ENCODE assay signal across 21 mouse cellular contexts in genomic region chr1:155058099-155059012, GRCm38 (mm10). TPM values are rescaled to one million over a fixed set of nuclear protein-coding genes. Genes with fewer than 3 reads are reported as not detected.
DNase-seq lines count a peak whose midpoint lies in the region; ATAC-seq and TF ChIP-seq lines count a peak whose summit lies in the region.
"Had no signal": no experiment of that assay in that cellular context is flagged by ENCODE, and none has a peak within 500 bp of the region (broad histone marks: within the 10 kb centered on the region; RNA-seq: fewer than 3 reads in every experiment).

No protein-coding gene starts in this region.

- H3K4me3 ChIP-seq in heart, embryonic 15.5 days, result no peak overlapping the region
- no peak overlapping the region for H3K4me3 ChIP-seq in heart, embryonic 11.5 days (ENCODE audit: low read depth, low read length)
- no peak overlapping the region for H3K4me3 ChIP-seq in midbrain, embryonic 10.5 days
- no peak overlapping the region for H3K4me3 ChIP-seq in midbrain, embryonic 14.5 days (replicated peaks; ENCODE audit: low read depth, low read length)
- H3K4me3 ChIP-seq in intestine, embryonic 16.5 days (ENCODE audit: low read length), result no peak overlapping the region
- no peak overlapping the region for H3K4me3 ChIP-seq in thymus, adult 2 months (ENCODE audit: control insufficient read depth, insufficient read depth, low read length)
- H3K4me3 ChIP-seq: embryonic facial prominence, embryonic 15.5 days; forebrain, embryonic 10.5 days; hindbrain, embryonic 12.5 days; limb, embryonic 15.5 days; midbrain, embryonic 13.5 days had no signal

- H3K4me1 ChIP-seq in heart, embryonic 15.5 days (replicated peaks), result peaks cover 55% of the 10 kb centered on the region
- H3K4me1 ChIP-seq in heart, embryonic 11.5 days (ENCODE audit: control insufficient read depth, insufficient read depth, low read length), result peaks cover 23% of the 10 kb centered on the region
- H3K4me1 ChIP-seq in midbrain, embryonic 10.5 days, result peaks cover 40% of the 10 kb centered on the region
- 0 out of 2 replicates have a peak, but pooled peaks cover 3% of the 10 kb centered on the region for H3K4me1 ChIP-seq in midbrain, embryonic 14.5 days (ENCODE audit: control insufficient read depth, insufficient read depth, low read length)
- peaks cover 26% of the 10 kb centered on the region for H3K4me1 ChIP-seq in intestine, embryonic 16.5 days (ENCODE audit: control insufficient read depth, insufficient read depth, low read length)
- H3K4me1 ChIP-seq in thymus, adult 2 months (replicated peaks; ENCODE audit: control insufficient read depth, insufficient read depth, low read length), result peaks cover 29% of the 10 kb centered on the region

- H3K9ac ChIP-seq in heart, embryonic 15.5 days, result 0 out of 2 replicates have a peak overlapping the region, but pooled peaks have one; percentile 9
- H3K9ac ChIP-seq in heart, embryonic 11.5 days (ENCODE audit: low read depth, low read length), result no peak overlapping the region
- no peak overlapping the region for H3K9ac ChIP-seq in midbrain, embryonic 14.5 days (replicated peaks; ENCODE audit: low read length)
- no peak overlapping the region for H3K9ac ChIP-seq in intestine, embryonic 16.5 days (ENCODE audit: low read depth, low read length)
- H3K9ac ChIP-seq: embryonic facial prominence, embryonic 15.5 days; hindbrain, embryonic 12.5 days; limb, embryonic 15.5 days; midbrain, embryonic 13.5 days had no signal

- H3K27me3 ChIP-seq in heart, embryonic 15.5 days, result no peaks in the 10 kb centered on the region
- H3K27me3 ChIP-seq in heart, embryonic 11.5 days (ENCODE audit: control insufficient read depth, insufficient read depth, low read length), result no peaks in the 10 kb centered on the region
- peaks cover 50% of the 10 kb centered on the region for H3K27me3 ChIP-seq in midbrain, embryonic 10.5 days (ENCODE audit: low read depth, poor library complexity, severe bottlenecking)
- no peaks in the 10 kb centered on the region for H3K27me3 ChIP-seq in midbrain, embryonic 14.5 days (ENCODE audit: control insufficient read depth, insufficient read depth, low read length)
- H3K27me3 ChIP-seq in intestine, embryonic 16.5 days (replicated peaks; ENCODE audit: control insufficient read depth, insufficient read depth, low read length), result no peaks in the 10 kb centered on the region
- H3K27me3 ChIP-seq in thymus, adult 2 months (ENCODE audit: control insufficient read depth, insufficient read depth, low read length), result no peaks in the 10 kb centered on the region
- H3K27me3 ChIP-seq: embryonic facial prominence, embryonic 15.5 days; hindbrain, embryonic 12.5 days; limb, embryonic 15.5 days had no signal

- H3K27ac ChIP-seq in heart, embryonic 15.5 days, result peak overlapping the region; percentile 76
- no peak overlapping the region for H3K27ac ChIP-seq in heart, embryonic 11.5 days (ENCODE audit: low read depth, low read length)
- 0 out of 2 replicates have a peak overlapping the region, but pooled peaks have one; percentile 28 for H3K27ac ChIP-seq in midbrain, embryonic 10.5 days (replicated peaks)
- no peak overlapping the region for H3K27ac ChIP-seq in midbrain, embryonic 14.5 days (replicated peaks; ENCODE audit: low read depth, low read length)
- H3K27ac ChIP-seq in intestine, embryonic 16.5 days (ENCODE audit: low read length), result no peak overlapping the region
- H3K27ac ChIP-seq in thymus, adult 2 months (ENCODE audit: control insufficient read depth, insufficient read depth, low read length), result no peak overlapping the region
- H3K27ac ChIP-seq: embryonic facial prominence, embryonic 15.5 days; forebrain, embryonic 10.5 days; hindbrain, embryonic 12.5 days; limb, embryonic 15.5 days; midbrain, embryonic 13.5 days had no signal

- no peak for TF ChIP-seq POLR2A in thymus, adult 2 months (IDR thresholded peaks at IDR 0.05; ENCODE audit: control insufficient read depth, extremely low read depth, insufficient read depth, low read length, poor library complexity)

- TF ChIP-seq CTCF in thymus, adult 2 months (IDR thresholded peaks at IDR 0.05; ENCODE audit: borderline replicate concordance, control insufficient read depth, extremely low read depth, insufficient read depth, low read length, poor library complexity), result no peak

- WGBS in heart, embryonic 15.5 days, result 67% methylated on average over 6 of the region's 6 CpGs
- 54% methylated on average over 6 of the region's 6 CpGs for WGBS in heart, embryonic 11.5 days (ENCODE audit: insufficient replicate concordance)
- 73% methylated on average over 6 of the region's 6 CpGs for WGBS in midbrain, embryonic 10.5 days
- 71% methylated on average over 6 of the region's 6 CpGs for WGBS in midbrain, embryonic 14.5 days
- 63% methylated on average over 6 of the region's 6 CpGs for WGBS in intestine, embryonic 16.5 days
- WGBS in thymus, adult 2 months, result 64% methylated on average over 6 of the region's 6 CpGs

- DNase-seq in midbrain, embryonic 10.5 days (ENCODE audit: low spot score), result no peak
- DNase-seq in midbrain, embryonic 14.5 days, result no peak
- DNase-seq in kidney, adult 8-10 months, result no peak
- DNase-seq in thymus, adult 2 months, result no peak
- DNase-seq: adrenal gland, adult 2 months; cerebellum, adult 11 months; cerebellum, postnatal 14 days; embryo, embryonic 11 days; gastrocnemius, postnatal 14 days; layer of hippocampus, adult 9-11 months; lung, adult 18-20 months; lung, postnatal 4 days; retina, postnatal 1 day had no signal

- H3K4me2 ChIP-seq in heart, embryonic 15.5 days, result no peak overlapping the region
- H3K4me2 ChIP-seq in heart, embryonic 11.5 days, result no peak overlapping the region
- H3K4me2 ChIP-seq in midbrain, embryonic 14.5 days (ENCODE audit: low read length), result no peak overlapping the region
- H3K4me2 ChIP-seq in intestine, embryonic 16.5 days (ENCODE audit: low read depth, low read length), result no peak overlapping the region
- H3K4me2 ChIP-seq: embryonic facial prominence, embryonic 15.5 days; hindbrain, embryonic 12.5 days; midbrain, embryonic 13.5 days had no signal

- H3K9me3 ChIP-seq in heart, embryonic 15.5 days (replicated peaks), result no peaks in the 10 kb centered on the region
- H3K9me3 ChIP-seq in heart, embryonic 11.5 days (replicated peaks; ENCODE audit: control insufficient read depth, low read length), result no peaks in the 10 kb centered on the region
- no peaks in the 10 kb centered on the region for H3K9me3 ChIP-seq in midbrain, embryonic 10.5 days (replicated peaks)
- H3K9me3 ChIP-seq in midbrain, embryonic 14.5 days (ENCODE audit: control insufficient read depth, low read length), result no peaks in the 10 kb centered on the region
- no peaks in the 10 kb centered on the region for H3K9me3 ChIP-seq in intestine, embryonic 16.5 days (ENCODE audit: control insufficient read depth, low read length)
- H3K9me3 ChIP-seq: embryonic facial prominence, embryonic 15.5 days; hindbrain, embryonic 12.5 days; limb, embryonic 15.5 days; midbrain, embryonic 13.5 days had no signal

- no peak for ATAC-seq in heart, embryonic 15.5 days (replicated peaks; ENCODE audit: insufficient number of reproducible peaks, insufficient read depth, low FRiP score, low read depth)
- ATAC-seq in heart, embryonic 11.5 days (replicated peaks; ENCODE audit: insufficient number of reproducible peaks, low FRiP score, low TSS enrichment), result no peak
- ATAC-seq in midbrain, embryonic 14.5 days (ENCODE audit: low FRiP score, low TSS enrichment), result no peak
- peak; percentile 30; the same call in 1 of the 2 replicates for ATAC-seq in intestine, embryonic 16.5 days
- ATAC-seq: midbrain, embryonic 13.5 days had no signal

- no peaks in the 10 kb centered on the region for H3K36me3 ChIP-seq in heart, embryonic 15.5 days
- no peaks in the 10 kb centered on the region for H3K36me3 ChIP-seq in heart, embryonic 11.5 days (ENCODE audit: control insufficient read depth, insufficient read depth, low read length)
- H3K36me3 ChIP-seq in midbrain, embryonic 10.5 days, result no peaks in the 10 kb centered on the region
- no peaks in the 10 kb centered on the region for H3K36me3 ChIP-seq in midbrain, embryonic 14.5 days (ENCODE audit: control insufficient read depth, insufficient read depth, low read length)
- H3K36me3 ChIP-seq in intestine, embryonic 16.5 days (ENCODE audit: control insufficient read depth, insufficient read depth, low read length), result no peaks in the 10 kb centered on the region
- H3K36me3 ChIP-seq in thymus, adult 2 months (ENCODE audit: control insufficient read depth, insufficient read depth, low read length), result no peaks in the 10 kb centered on the region
- H3K36me3 ChIP-seq: embryonic facial prominence, embryonic 15.5 days; forebrain, embryonic 10.5 days; hindbrain, embryonic 12.5 days; limb, embryonic 15.5 days; midbrain, embryonic 13.5 days had no signal

RNA-seq across cellular contexts. Expression of gene Ier5, which starts 41.1 kb away (rescaled TPM):
- 5.0 and 5.5 TPM in 2 replicates for polyA plus RNA-seq in heart, embryonic 15.5 days (2015; fragmentation: Nextera tagmentation; extraction: Ambion mirVana)
- polyA plus RNA-seq in heart, embryonic 11.5 days (2014; fragmentation: Nextera tagmentation; extraction: Ambion mirVana), result 7.3 and 7.7 TPM in 2 replicates
- polyA plus RNA-seq in midbrain, embryonic 10.5 days (2016; fragmentation: Nextera tagmentation; extraction: Ambion mirVana), result 4.0 and 4.3 TPM in 2 replicates
- polyA plus RNA-seq in midbrain, embryonic 14.5 days (2014; fragmentation: Nextera tagmentation; extraction: Ambion mirVana), result 13.4 TPM in 2 replicates
- 2.0 and 2.6 TPM in 2 replicates for polyA plus RNA-seq in intestine, embryonic 16.5 days (2015; fragmentation: Nextera tagmentation; extraction: Ambion mirVana)
- polyA plus RNA-seq in thymus, adult 2 months (2012; rRNA removed), result 37.2 and 44.0 TPM in 2 replicates

Comparison
In these comparisons a context has a peak if more than half of its experiments do, and no peak if none do; other contexts are left out.
1. H3K27ac ChIP-seq: peak in heart, embryonic 15.5 days (single experiment) and midbrain, embryonic 10.5 days (single experiment); none in heart, embryonic 11.5 days (single experiment), midbrain, embryonic 14.5 days (single experiment), intestine, embryonic 16.5 days (single experiment) and thymus, adult 2 months (single experiment).